Mouse (Mus musculus) heart, embryonic 14.5 days (tissue): ENCODE measurements around the gene Msi2. TPM values are rescaled to one million over a fixed set of nuclear protein-coding genes. Genes with fewer than 3 reads are reported as not detected.

Experiments
- ATAC-seq: fragments of 200-750 bp; cut with Nextera tagmentation; 2 replicates; pipeline ENCODE4 v1.8.0; 2017; ENCODE audit warnings: low read depth, moderate TSS enrichment; ENCODE audit not compliant: insufficient number of reproducible peaks, insufficient read depth, low FRiP score
- H3K27ac ChIP-seq, 2 experiments: fragments of 200-500 bp in 1 of 2; fragments of 300-500 bp in 1 of 2; sonication (generic) in 1 of 2; replicated peaks in 1 of 2; 2 replicates each; pipeline ENCODE4 v1.5.1; 2012 to 2014; ENCODE audit warnings: low read depth in 2 of 2, low read length in 2 of 2, control low read depth in 1 of 2, mild to moderate bottlenecking in 1 of 2, mixed read lengths in 1 of 2; ENCODE audit not compliant: control insufficient read depth in 1 of 2, insufficient read depth in 1 of 2
- H3K27me3 ChIP-seq: fragments of 300-500 bp; sonication (generic); 2 replicates; pipeline ENCODE4 v1.6.1; 2014; ENCODE audit warnings: mild to moderate bottlenecking, low read length, control low read depth; ENCODE audit not compliant: control insufficient read depth, insufficient read depth
- H3K36me3 ChIP-seq: fragments of 300-500 bp; sonication (generic); 2 replicates; pipeline ENCODE4 v1.6.1; 2014; ENCODE audit warnings: mild to moderate bottlenecking, control low read depth, low read length, mixed read lengths; ENCODE audit not compliant: control insufficient read depth, insufficient read depth
- H3K4me1 ChIP-seq, 2 experiments: fragments of 200-500 bp in 1 of 2; fragments of 300-500 bp in 1 of 2; sonication (generic) in 1 of 2; 2 replicates each; pipeline ENCODE4 v1.6.1; 2012 to 2014; ENCODE audit warnings: low read length in 2 of 2, control low read depth in 1 of 2, mixed read lengths in 1 of 2; ENCODE audit not compliant: control insufficient read depth in 2 of 2, insufficient read depth in 2 of 2
- H3K4me2 ChIP-seq: fragments of 300-500 bp; sonication (generic); 2 replicates; pipeline ENCODE4 v1.6.1; 2014; ENCODE audit warnings: mild to moderate bottlenecking, low read length
- H3K4me3 ChIP-seq, 2 experiments: fragments of 200-500 bp in 1 of 2; fragments of 300-500 bp in 1 of 2; sonication (generic) in 1 of 2; 2 replicates each; pipeline ENCODE4 v1.5.1; 2012 to 2014; ENCODE audit warnings: low read length in 2 of 2, mild to moderate bottlenecking in 2 of 2, control low read depth in 1 of 2, low read depth in 1 of 2, moderate library complexity in 1 of 2; ENCODE audit not compliant: control insufficient read depth in 1 of 2, insufficient read depth in 1 of 2
- H3K9ac ChIP-seq: fragments of 300-500 bp; sonication (generic); 2 replicates; pipeline ENCODE4 v1.6.1; 2014; ENCODE audit warnings: mild to moderate bottlenecking, low read length
- H3K9me3 ChIP-seq: fragments of 300-500 bp; sonication (generic); 2 replicates; pipeline ENCODE4 v1.6.1; 2016; ENCODE audit warnings: low read length, control low read depth; ENCODE audit not compliant: control insufficient read depth
- WGBS: fragments of 180-500 bp; shearing (Covaris S2); extraction: QIAGEN DNeasy Blood & Tissue Kit; methylation state at CpG from one replicate; pipeline ENCODE4 v1.1.7; 2014; 5-methylcytosine and 5-hydroxymethylcytosine counted together
- polyA plus RNA-seq: library from polyadenylated mRNA; unstranded; fragments of >200 nt; fragmentation: Nextera tagmentation; extraction: Ambion mirVana; gene quantifications from 2 replicates; pipeline ENCODE4 v1.2.1, GENCODE M21; 2014

The Msi2 gene
- polyA plus RNA-seq, 1 experiment from 2014 or later, result 20.9 TPM

DNA sequence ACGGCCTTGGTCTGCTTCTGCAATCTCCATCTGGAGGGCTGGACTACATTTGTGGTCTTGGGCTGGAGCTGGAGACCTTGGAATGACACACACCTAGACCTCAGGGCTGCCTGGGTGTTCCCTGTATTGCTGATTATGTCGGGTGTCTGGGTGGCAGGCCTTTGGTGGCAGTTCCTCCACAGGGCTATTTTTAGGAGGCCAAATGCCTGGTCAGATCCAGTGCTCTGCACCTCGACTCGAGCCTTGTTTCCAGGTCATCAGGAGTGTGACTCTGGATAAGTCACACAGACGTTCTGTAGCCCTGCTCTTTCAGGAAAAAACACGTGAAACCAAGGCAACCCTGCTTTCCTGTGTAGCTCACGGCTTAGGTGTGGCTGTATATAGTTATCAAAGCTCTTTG is 358.6 kb downstream of the Msi2 start:
- WGBS, result 14% methylated on average over 7 of the region's 7 CpGs
- Histone ChIP-seq H3K9ac (no peak overlapping the region), H3K4me1 (peaks cover 39 to 56% of the 10 kb centered on the region in 2 experiments), H3K4me2 (no peak overlapping the region), H3K27me3 (no peaks in the 10 kb centered on the region), H3K27ac (peak overlapping the region; percentile 51 to 76), H3K36me3 (peaks cover 18% of the 10 kb centered on the region), H3K4me3 (no peak overlapping the region), H3K9me3 (no peaks in the 10 kb centered on the region)
- no peak for ATAC-seq

DNA sequence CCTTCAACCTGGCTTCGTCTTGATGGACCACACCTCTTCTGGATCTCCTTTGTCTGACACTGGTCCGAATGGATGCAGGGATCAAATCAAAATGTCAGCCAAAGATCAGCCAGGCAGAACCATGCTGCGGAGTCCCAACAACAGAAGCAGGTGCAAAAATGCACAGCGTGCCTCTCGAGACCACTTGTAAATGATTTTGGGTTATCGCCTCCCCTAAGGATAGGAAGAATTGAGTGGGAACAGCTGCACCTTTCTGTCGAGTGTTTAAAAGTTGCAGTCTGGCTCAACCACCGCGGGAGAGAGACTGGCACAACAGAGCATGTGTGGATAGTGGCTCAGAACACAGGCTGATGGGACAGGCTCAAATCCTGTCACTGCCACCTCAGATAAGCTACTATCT is 361.0 kb downstream of the Msi2 start:
- H3K9me3 ChIP-seq, result no peaks in the 10 kb centered on the region
- peaks cover 43 to 54% of the 10 kb centered on the region in 2 experiments for H3K4me1 ChIP-seq
- no peak overlapping the region for H3K4me3 ChIP-seq
- peaks cover 16% of the 10 kb centered on the region for H3K36me3 ChIP-seq
- peak overlapping the region in 1 of 2 experiments; percentile 46; a peak in 2 of 4 replicates for H3K27ac ChIP-seq
- ATAC-seq, result no peak
- no peak overlapping the region for H3K9ac ChIP-seq
- no peak overlapping the region; the same call in 1 of the 2 replicates for H3K4me2 ChIP-seq
- WGBS, result 31% methylated on average over 9 of the region's 9 CpGs
- H3K27me3 ChIP-seq, result no peaks in the 10 kb centered on the region

DNA sequence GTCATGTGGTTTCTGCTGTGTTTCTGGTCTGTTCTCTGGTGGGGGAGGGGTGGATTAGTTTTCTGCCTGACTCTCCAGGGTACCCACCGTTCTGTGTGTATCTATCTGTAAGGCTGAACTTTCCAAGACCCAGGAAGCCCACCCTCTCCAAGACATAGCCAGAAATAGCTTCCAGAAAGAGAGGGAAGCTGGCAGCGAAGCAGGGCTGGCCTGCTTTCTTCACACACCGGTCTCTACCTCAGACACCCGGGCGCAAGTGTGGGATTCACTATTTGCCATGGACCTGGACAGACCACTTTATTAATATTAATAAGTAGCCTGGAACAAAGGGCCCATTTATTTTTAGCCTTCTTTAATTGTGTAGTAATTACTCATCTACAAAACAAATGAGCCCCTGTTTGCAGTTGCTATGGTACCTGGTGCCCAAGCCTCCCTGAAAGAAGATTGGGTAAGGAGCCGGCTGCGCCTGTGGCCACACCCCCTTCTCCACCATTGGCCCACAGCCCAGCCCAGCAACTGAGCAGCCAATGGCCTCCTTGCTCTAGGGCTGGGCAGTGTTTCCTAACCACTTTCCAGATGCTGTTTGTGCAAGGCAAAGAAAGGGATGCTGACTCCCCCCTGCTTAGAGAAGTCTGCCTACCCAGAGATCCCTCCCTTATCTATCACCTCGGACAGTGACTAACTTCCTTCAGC is 361.6 kb downstream of the Msi2 start:
- WGBS, result 47% methylated on average over 8 of the region's 8 CpGs
- Histone ChIP-seq H3K4me3 (no peak overlapping the region), H3K4me2 (no peak overlapping the region; the same call in 1 of the 2 replicates), H3K9ac (no peak overlapping the region), H3K4me1 (peaks cover 49 to 59% of the 10 kb centered on the region in 2 experiments), H3K36me3 (peaks cover 13% of the 10 kb centered on the region), H3K9me3 (no peaks in the 10 kb centered on the region), H3K27ac (peak overlapping the region; percentile 19 to 46; a peak in 3 of 4 replicates), H3K27me3 (no peaks in the 10 kb centered on the region)
- peak; percentile 70 for ATAC-seq

DNA sequence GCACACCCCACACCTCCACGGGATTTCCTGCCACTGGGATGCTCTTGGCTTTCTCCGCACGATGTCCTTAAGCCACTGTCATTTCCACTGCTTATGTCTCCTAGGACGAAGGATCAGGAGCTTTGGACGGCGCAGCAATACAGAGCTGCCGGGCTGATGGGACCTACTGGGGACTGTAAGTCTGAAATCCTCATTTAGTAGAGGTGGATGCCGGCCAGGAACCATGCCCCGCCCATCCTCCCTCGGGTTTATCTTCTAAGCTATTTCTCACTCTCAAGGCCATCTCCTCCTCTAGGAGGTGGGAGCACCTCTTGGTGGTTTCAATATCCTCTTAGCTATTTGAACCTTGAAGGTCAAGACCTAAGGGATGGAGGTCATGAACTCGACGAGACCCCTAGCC is 362.3 kb downstream of the Msi2 start:
- ATAC-seq, result no peak
- H3K9me3 ChIP-seq, result no peaks in the 10 kb centered on the region
- no peak overlapping the region for H3K4me2 ChIP-seq
- peak overlapping the region; percentile 31 to 46; a peak in 3 of 4 replicates for H3K27ac ChIP-seq
- no peaks in the 10 kb centered on the region for H3K27me3 ChIP-seq
- peaks cover 13% of the 10 kb centered on the region for H3K36me3 ChIP-seq
- peaks cover 52 to 66% of the 10 kb centered on the region in 2 experiments for H3K4me1 ChIP-seq
- H3K4me3 ChIP-seq, result no peak overlapping the region
- WGBS, result 69% methylated on average over 12 of the region's 12 CpGs
- no peak overlapping the region for H3K9ac ChIP-seq

DNA sequence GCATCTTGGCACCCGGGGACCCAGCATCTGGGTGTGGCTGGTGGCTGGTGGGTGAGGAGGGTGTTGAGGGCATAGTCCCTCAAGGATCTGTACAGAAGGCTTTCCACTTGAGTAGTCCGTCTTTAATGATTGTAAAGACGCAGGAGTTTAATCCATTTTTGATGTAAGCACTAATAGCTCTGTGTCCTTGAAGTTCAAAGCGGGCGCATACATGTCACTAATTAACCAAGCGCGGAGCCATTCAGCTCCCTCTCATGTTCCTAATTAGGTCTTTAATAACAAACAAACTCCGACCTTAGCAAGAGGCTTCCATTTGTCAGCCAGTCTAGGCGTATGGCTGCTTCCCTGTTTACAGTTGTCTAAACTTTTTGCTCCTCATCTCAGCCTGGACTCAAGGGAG is 363.5 kb downstream of the Msi2 start:
- Histone ChIP-seq H3K27ac (no peak overlapping the region), H3K4me2 (no peak overlapping the region), H3K9ac (no peak overlapping the region), H3K9me3 (no peaks in the 10 kb centered on the region), H3K4me3 (no peak overlapping the region), H3K4me1 (peaks cover 47 to 57% of the 10 kb centered on the region in 2 experiments), H3K36me3 (peaks cover 13% of the 10 kb centered on the region), H3K27me3 (no peaks in the 10 kb centered on the region)
- no peak for ATAC-seq
- 91% methylated on average over 9 of the region's 9 CpGs for WGBS

DNA sequence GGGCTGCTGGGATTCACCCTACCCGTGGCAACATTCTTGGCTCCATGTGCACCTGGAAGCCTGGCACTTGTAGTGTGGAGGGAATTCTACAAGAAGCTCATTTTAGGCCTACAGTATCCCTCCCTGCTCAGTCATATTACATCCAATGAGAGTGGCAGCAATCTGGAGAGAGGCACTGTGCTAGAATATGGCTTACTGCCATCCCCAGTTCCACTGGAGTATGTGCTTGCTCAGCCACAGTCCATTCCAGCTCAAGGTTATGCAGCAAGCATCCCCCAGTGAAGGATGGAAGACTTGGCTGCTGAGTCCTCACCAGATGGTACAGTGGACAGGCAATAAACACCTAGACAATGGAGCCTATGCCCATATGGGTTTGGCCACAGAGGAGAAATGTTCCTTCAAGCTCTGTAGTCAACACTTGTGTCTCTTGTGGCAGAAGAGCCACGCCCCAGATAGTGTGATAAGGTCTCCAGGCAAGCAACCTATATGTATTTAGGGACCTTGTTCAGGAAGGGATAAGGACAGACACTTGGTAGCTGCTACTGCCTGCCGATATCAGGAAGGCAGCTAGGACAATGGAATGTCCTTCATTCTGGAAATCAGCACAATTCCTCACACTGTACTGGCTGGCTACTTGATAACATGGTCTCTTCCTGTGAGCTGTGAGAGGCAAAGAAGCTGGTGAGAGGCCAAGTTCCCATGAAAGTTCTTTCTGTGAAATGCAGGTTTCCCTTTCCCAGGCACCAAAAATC is 366.4 kb downstream of the Msi2 start:
- WGBS, result 31% methylated on average over 3 of the region's 3 CpGs
- H3K27ac ChIP-seq, result peak overlapping the region; percentile 29 to 40
- no peaks in the 10 kb centered on the region for H3K9me3 ChIP-seq
- peaks cover 23 to 28% of the 10 kb centered on the region in 2 experiments for H3K4me1 ChIP-seq
- peaks cover 24% of the 10 kb centered on the region for H3K36me3 ChIP-seq
- H3K9ac ChIP-seq, result no peak overlapping the region
- H3K4me3 ChIP-seq, result no peak overlapping the region
- H3K4me2 ChIP-seq, result no peak overlapping the region
- peak; percentile 49 for ATAC-seq
- no peaks in the 10 kb centered on the region for H3K27me3 ChIP-seq

DNA sequence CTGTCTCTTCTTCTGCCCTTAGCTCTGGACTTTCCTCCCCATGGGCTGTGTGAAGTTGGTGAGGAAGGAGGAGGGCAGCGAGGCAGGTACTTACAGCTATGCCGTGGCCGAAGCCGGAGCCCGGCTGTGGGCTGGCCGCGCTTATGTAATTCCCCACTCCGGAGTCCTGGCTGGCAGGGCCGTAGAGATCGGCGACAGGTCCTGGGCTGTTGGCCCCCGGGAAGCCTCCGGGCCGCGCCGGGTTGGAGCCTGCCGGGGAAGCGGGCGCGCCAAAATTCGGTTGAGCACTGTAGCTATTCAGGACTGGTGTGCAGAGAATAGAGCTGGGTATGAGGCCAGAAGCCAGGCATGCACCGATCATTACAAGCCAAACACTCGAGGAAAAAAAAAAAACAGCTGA is 369.6 kb downstream of the Msi2 start:
- Histone ChIP-seq H3K36me3 (peaks cover 38% of the 10 kb centered on the region), H3K9ac (no peak overlapping the region), H3K9me3 (no peaks in the 10 kb centered on the region), H3K4me2 (no peak overlapping the region), H3K27me3 (no peaks in the 10 kb centered on the region), H3K4me3 (no peak overlapping the region), H3K4me1 (peaks cover 13 to 17% of the 10 kb centered on the region in 2 experiments), H3K27ac (no peak overlapping the region)
- WGBS, result 71% methylated on average over 23 of the region's 23 CpGs
- no peak for ATAC-seq
